Mouse (Mus musculus) neural tube, embryonic 15.5 days (tissue): ENCODE data around the gene Slc10a2. TPM values are rescaled to one million over a fixed set of nuclear protein-coding genes. Genes with fewer than 3 reads are reported as not detected.
"Not testable (repeated sequence)": the region's sequence is repeated elsewhere in the genome, so short reads cannot be mapped to it uniquely, and the experiment has no call there.

ENCODE experiments used
- ATAC-seq: fragments of 200-750 bp; cut with Nextera tagmentation; 2 replicates; pipeline ENCODE4 v1.8.0; 2017; ENCODE audit warnings: mild to moderate bottlenecking, moderate TSS enrichment, moderate library complexity; ENCODE audit not compliant: low FRiP score
- H3K27ac ChIP-seq: fragments of 300-500 bp; sonication (generic); replicated peaks from 2 replicates; pipeline ENCODE4 v1.5.1; 2015; ENCODE audit warnings: mild to moderate bottlenecking, inconsistent platforms
- H3K27me3 ChIP-seq: fragments of 300-500 bp; sonication (generic); replicated peaks from 2 replicates; pipeline ENCODE4 v1.6.1; 2015; ENCODE audit warnings: inconsistent platforms
- H3K36me3 ChIP-seq: fragments of 300-500 bp; sonication (generic); 2 replicates; pipeline ENCODE4 v1.6.1; 2015; ENCODE audit warnings: inconsistent platforms
- H3K4me1 ChIP-seq: fragments of 300-500 bp; sonication (generic); 2 replicates; pipeline ENCODE4 v1.6.1; 2015; ENCODE audit warnings: inconsistent platforms
- H3K4me2 ChIP-seq: fragments of 300-500 bp; sonication (generic); 2 replicates; pipeline ENCODE4 v1.6.1; 2015; ENCODE audit warnings: inconsistent platforms, mild to moderate bottlenecking, moderate library complexity
- H3K4me3 ChIP-seq: fragments of 300-500 bp; sonication (generic); replicated peaks from 2 replicates; pipeline ENCODE4 v1.5.1; 2015; ENCODE audit warnings: mild to moderate bottlenecking, inconsistent platforms
- H3K9ac ChIP-seq: fragments of 300-500 bp; sonication (generic); replicated peaks from 2 replicates; pipeline ENCODE4 v1.6.1; 2015; ENCODE audit warnings: mild to moderate bottlenecking, inconsistent platforms
- H3K9me3 ChIP-seq: fragments of 300-500 bp; sonication (generic); replicated peaks from 2 replicates; pipeline ENCODE4 v1.6.1; 2016; ENCODE audit warnings: inconsistent platforms
- WGBS: fragments of 180-500 bp; shearing (Covaris S2); methylation state at CpG from one replicate; pipeline ENCODE4 v1.1.7; 2015; ENCODE audit warnings: mixed read lengths; 5-methylcytosine and 5-hydroxymethylcytosine counted together
- polyA plus RNA-seq: library from polyadenylated mRNA; unstranded; fragments of >200 nt; fragmentation: Nextera tagmentation; extraction: Ambion mirVana; gene quantifications from 2 replicates; pipeline ENCODE4 v1.2.1, GENCODE M21; 2015

The Slc10a2 gene
- polyA plus RNA-seq = 0.04 TPM in 1 of 2 replicates, not detected in the other

GRCm38 (mm10) chr8:5105186-5105585, at the start of gene Slc10a2:
TSS of gene Slc10a2 (minus strand) at chr8:5105351.
- Histone ChIP-seq H3K27ac (no peak within 1 kb of the TSS), H3K9me3 (no peaks in the 10 kb centered on the region), H3K27me3 (no peaks in the 10 kb centered on the region), H3K36me3 (no peaks in the 10 kb centered on the region), H3K9ac (no peak within 1 kb of the TSS), H3K4me3 (no peak within 1 kb of the TSS), H3K4me2 (no peak within 1 kb of the TSS), H3K4me1 (no peaks in the 10 kb centered on the region)
- WGBS = 49% methylated on average over 5 of the region's 5 CpGs
- ATAC-seq = no peak

DNA sequence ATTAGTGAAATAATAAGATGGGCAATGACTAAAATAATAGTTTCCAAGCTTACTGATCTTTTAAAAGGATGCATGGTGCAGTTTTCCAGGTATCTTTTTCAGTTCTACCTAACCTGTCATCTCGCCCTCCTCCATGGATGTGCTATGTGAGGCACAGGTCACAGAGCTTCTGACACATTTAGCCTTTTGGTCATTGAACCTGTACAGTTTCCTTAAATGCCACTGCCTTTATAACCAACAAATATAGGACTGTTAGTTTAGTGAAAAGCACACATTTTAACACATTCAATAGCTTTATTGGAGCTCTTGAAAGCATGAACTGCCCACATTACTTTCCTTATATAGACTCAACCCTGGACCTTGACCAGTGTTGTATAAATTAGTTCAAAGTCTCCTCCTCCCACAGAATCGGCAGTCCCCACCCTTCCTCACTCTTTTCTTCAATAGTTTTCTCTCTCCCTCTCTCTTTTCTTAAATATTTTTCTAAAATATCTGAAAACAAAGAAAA, 24.2 kb upstream of the Slc10a2 start:
- Histone ChIP-seq H3K4me2 (no peak overlapping the region), H3K27me3 (no peaks in the 10 kb centered on the region), H3K4me3 (no peak overlapping the region), H3K9ac (no peak overlapping the region), H3K36me3 (no peaks in the 10 kb centered on the region), H3K4me1 (no peaks in the 10 kb centered on the region), H3K9me3 (no peaks in the 10 kb centered on the region), H3K27ac (no peak overlapping the region)
- ATAC-seq = no peak
- 84% methylated on average over 2 of the region's 2 CpGs for WGBS

- whole genome bisulfite sequencing = 72% methylated on average over 5 of the region's 5 CpGs
- Histone ChIP-seq H3K27me3 (no peaks in the 10 kb centered on the region), H3K4me1 (no peaks in the 10 kb centered on the region), H3K9me3 (no peaks in the 10 kb centered on the region), H3K4me3 (no peak overlapping the region), H3K27ac (no peak overlapping the region), H3K36me3 (no peaks in the 10 kb centered on the region), H3K9ac (no peak overlapping the region), H3K4me2 (no peak overlapping the region)
- no peak for ATAC-seq
Measured at GRCm38 (mm10) chr8:5106855-5107254, 1.7 kb upstream of the Slc10a2 start.

GRCm38 (mm10) chr8:5095392-5095791, 9.8 kb downstream of the Slc10a2 start:
- Histone ChIP-seq H3K27ac (no peak overlapping the region), H3K4me3 (no peak overlapping the region), H3K27me3 (no peaks in the 10 kb centered on the region), H3K9ac (no peak overlapping the region), H3K9me3 (no peaks in the 10 kb centered on the region), H3K36me3 (no peaks in the 10 kb centered on the region), H3K4me1 (no peaks in the 10 kb centered on the region), H3K4me2 (no peak overlapping the region)
- no peak for ATAC-seq
- WGBS = 84% methylated on average over 4 of the region's 4 CpGs

DNA sequence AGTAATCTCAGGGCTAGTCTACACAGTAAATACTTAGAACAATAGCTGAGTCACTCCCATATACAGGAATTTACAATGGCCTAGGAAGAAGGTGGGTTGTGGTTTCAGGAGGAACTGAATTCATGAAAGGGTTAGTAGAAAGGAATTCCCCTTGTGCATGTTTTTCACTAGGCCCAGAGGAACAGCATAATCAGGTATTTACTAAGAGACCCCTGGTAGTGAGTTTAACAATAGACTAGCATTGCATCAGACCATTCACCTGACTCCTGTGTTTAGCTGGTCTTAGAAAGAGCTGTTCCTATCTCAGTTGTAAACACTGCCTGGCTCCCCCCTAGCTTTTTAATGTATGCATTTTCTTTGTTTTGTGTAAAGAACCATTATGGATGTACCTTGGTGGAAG, 11.2 kb downstream of the Slc10a2 start:
- H3K27ac ChIP-seq, H3K4me2 ChIP-seq, H3K36me3 ChIP-seq, ATAC-seq, H3K9ac ChIP-seq, H3K27me3 ChIP-seq, H3K4me1 ChIP-seq, H3K9me3 ChIP-seq, H3K4me3 ChIP-seq: not testable (repeated sequence)

GRCm38 (mm10) chr8:5073654-5074293, 31.4 kb downstream of the Slc10a2 start:
- H3K4me3 ChIP-seq = no peak overlapping the region
- no peaks in the 10 kb centered on the region for H3K9me3 ChIP-seq
- no peaks in the 10 kb centered on the region for H3K36me3 ChIP-seq
- 94% methylated on average over 3 of the region's 3 CpGs for WGBS
- no peak for ATAC-seq
- no peaks in the 10 kb centered on the region for H3K4me1 ChIP-seq
- no peaks in the 10 kb centered on the region for H3K27me3 ChIP-seq
- no peak overlapping the region for H3K27ac ChIP-seq
- no peak overlapping the region for H3K9ac ChIP-seq
- H3K4me2 ChIP-seq = no peak overlapping the region

DNA sequence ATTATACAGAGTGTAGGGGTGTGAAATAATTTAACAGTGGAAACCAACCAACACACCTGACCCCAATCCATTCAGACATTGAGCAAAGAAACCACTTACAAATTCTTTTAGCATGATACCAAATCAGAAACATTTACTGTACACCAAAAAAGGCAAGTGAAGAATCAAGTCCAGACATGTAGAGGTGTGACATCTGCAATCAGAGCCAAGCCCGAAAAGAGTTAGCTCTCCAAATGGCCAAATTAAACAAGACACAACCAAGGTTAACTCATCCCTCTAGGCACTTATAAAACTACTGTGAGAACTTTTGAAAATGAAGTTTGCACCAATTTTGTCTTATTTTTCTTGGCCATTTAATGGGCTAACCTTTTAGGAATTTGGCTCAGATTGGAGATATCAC, 46.3 kb downstream of the Slc10a2 start:
- no peaks in the 10 kb centered on the region for H3K9me3 ChIP-seq

DNA sequence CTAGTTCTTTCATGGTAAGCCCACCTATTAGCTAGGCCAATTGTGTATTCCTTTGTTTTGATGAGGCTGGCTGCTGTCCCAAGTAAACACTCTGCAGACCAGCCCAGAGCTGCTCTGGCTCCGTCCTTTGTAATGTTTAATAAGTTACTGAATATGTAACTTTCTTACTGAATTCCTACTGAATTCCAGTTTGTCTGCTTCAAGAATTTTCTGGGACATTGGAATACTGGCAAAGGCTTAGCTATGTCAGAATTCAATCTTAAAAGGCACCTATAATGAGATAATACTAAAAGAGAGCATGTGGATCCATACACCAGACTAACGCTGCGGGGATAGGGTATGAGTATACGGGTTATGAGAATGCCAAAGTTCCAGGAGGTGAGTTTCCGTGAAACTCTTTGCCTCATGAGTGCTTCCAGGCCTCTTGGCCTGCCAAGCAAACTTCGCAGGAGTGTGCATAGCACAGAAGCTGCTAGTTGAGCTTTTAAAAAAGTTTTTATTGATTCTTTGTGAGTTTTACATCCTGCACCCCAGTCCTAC, 60.7 kb downstream of the Slc10a2 start:
- H3K4me2 ChIP-seq, H3K36me3 ChIP-seq, H3K4me1 ChIP-seq, H3K9ac ChIP-seq, H3K27me3 ChIP-seq, H3K9me3 ChIP-seq, ATAC-seq, H3K27ac ChIP-seq, H3K4me3 ChIP-seq: not testable (repeated sequence)
- WGBS = 87% methylated on average over 6 of the region's 6 CpGs

More for the DNA sequence above, 46.3 kb downstream of the Slc10a2 start:
- Histone ChIP-seq H3K9ac (no peak overlapping the region), H3K36me3 (no peaks in the 10 kb centered on the region), H3K27ac (no peak overlapping the region), H3K27me3 (no peaks in the 10 kb centered on the region), H3K4me2 (no peak overlapping the region), H3K4me1 (no peaks in the 10 kb centered on the region), H3K4me3 (no peak overlapping the region)
- WGBS = 94% methylated on average over 1 of the region's 1 CpGs
- no peak for ATAC-seq

- WGBS = 96% methylated on average over 4 of the region's 4 CpGs
Measured at GRCm38 (mm10) chr8:5038811-5039561, 66.2 kb downstream of the Slc10a2 start.

More at GRCm38 (mm10) chr8:5038811-5039561, 66.2 kb downstream of the Slc10a2 start:
- Histone ChIP-seq H3K9me3 (no peaks in the 10 kb centered on the region), H3K4me1 (no peaks in the 10 kb centered on the region), H3K4me2 (no peak overlapping the region), H3K36me3 (no peaks in the 10 kb centered on the region), H3K4me3 (no peak overlapping the region), H3K27ac (no peak overlapping the region), H3K9ac (no peak overlapping the region), H3K27me3 (no peaks in the 10 kb centered on the region)
- no peak for ATAC-seq
